Mouse (Mus musculus) CD4-positive, CD25-positive, alpha-beta regulatory T cell, adult 2 months (primary cell): ENCODE results near the gene Atrnl1.
"Not testable (repeated sequence)": the region's sequence is repeated elsewhere in the genome, so short reads cannot be mapped to it uniquely, and the experiment has no call there.

Experiments
- DNase-seq: peaks from one replicate; pipeline ENCODE4 v3.0.0-alpha.2; 2012; ENCODE audit warnings: low read depth, low spot score

Gene Atrnl1

GRCm38 (mm10) chr19:57692566-57692965 is 81.7 kb downstream of the Atrnl1 start:
- DNase-seq, result no peak

- DNase-seq, result not testable (repeated sequence)
These were observed 85.9 kb downstream of the Atrnl1 start for GRCm38 (mm10) chr19:57696781-57697180.

- DNase-seq, result no peak
These were observed 102.3 kb downstream of the Atrnl1 start for GRCm38 (mm10) chr19:57713138-57713537.

GRCm38 (mm10) chr19:57724920-57725319 is 114.1 kb downstream of the Atrnl1 start:
- peak; percentile 79 for DNase-seq

- DNase-seq, result no peak
These were observed 114.5 kb downstream of the Atrnl1 start for GRCm38 (mm10) chr19:57725326-57725725.

GRCm38 (mm10) chr19:57727009-57727408 is 116.2 kb downstream of the Atrnl1 start:
- no peak for DNase-seq

- DNase-seq, result no peak
These were observed 126.6 kb downstream of the Atrnl1 start for GRCm38 (mm10) chr19:57737475-57737874.

- no peak for DNase-seq
These were observed 134.7 kb downstream of the Atrnl1 start for GRCm38 (mm10) chr19:57745579-57745978.

GRCm38 (mm10) chr19:57746553-57746952 is 135.7 kb downstream of the Atrnl1 start:
- DNase-seq, result no peak

- no peak for DNase-seq
These were observed 141.4 kb downstream of the Atrnl1 start for GRCm38 (mm10) chr19:57752189-57752588.

GRCm38 (mm10) chr19:57762526-57762925 is 151.7 kb downstream of the Atrnl1 start:
- no peak for DNase-seq

GRCm38 (mm10) chr19:57764576-57765371 is 153.9 kb downstream of the Atrnl1 start:
- DNase-seq, result no peak

GRCm38 (mm10) chr19:57767051-57767450 is 156.2 kb downstream of the Atrnl1 start:
- no peak for DNase-seq

- no peak for DNase-seq
These were observed 157.8 kb downstream of the Atrnl1 start for GRCm38 (mm10) chr19:57768661-57769060.

- DNase-seq, result no peak
These were observed 171.7 kb downstream of the Atrnl1 start for GRCm38 (mm10) chr19:57782366-57783089.

- DNase-seq, result no peak
These were observed 175.9 kb downstream of the Atrnl1 start for GRCm38 (mm10) chr19:57786699-57787098.

- DNase-seq, result no peak
These were observed 191.4 kb downstream of the Atrnl1 start for GRCm38 (mm10) chr19:57802207-57802606.

GRCm38 (mm10) chr19:57802771-57803482 is 192.1 kb downstream of the Atrnl1 start:
- peak; percentile 14 for DNase-seq

GRCm38 (mm10) chr19:57803483-57803820 is 192.6 kb downstream of the Atrnl1 start:
- DNase-seq, result no peak

- no peak for DNase-seq
These were observed 197.5 kb downstream of the Atrnl1 start for GRCm38 (mm10) chr19:57808363-57808762.

GRCm38 (mm10) chr19:57814291-57814690 is 203.5 kb downstream of the Atrnl1 start:
- DNase-seq, result no peak
